Mouse (Mus musculus) MEL (cell line): ENCODE results near the gene Cend1. TPM values are rescaled to one million over a fixed set of nuclear protein-coding genes. Genes with fewer than 3 reads are reported as not detected.

Source experiments
- DNase-seq: peaks from one replicate; pipeline ENCODE4 v3.0.0; 2011; ENCODE audit warnings: low read depth, low spot score
- H3K27ac ChIP-seq: 2 replicates; pipeline ENCODE4 v1.5.1; 2012; ENCODE audit warnings: low read depth, mild to moderate bottlenecking, control low read depth, low read length, moderate library complexity; ENCODE audit not compliant: control insufficient read depth
- H3K27me3 ChIP-seq, 2 experiments: fragments of 150-350 bp in 1 of 2; sonication (generic) in 1 of 2; 2 replicates each; pipeline ENCODE4 v1.6.1; 2012; ENCODE audit warnings: low read length in 2 of 2, mild to moderate bottlenecking in 2 of 2, improper control_type of control experiment in 1 of 2, moderate library complexity in 1 of 2; ENCODE audit not compliant: insufficient read depth in 2 of 2, control insufficient read depth in 1 of 2
- H3K36me3 ChIP-seq, 2 experiments: 2 replicates each; pipeline ENCODE4 v1.6.1; 2012 to 2014; ENCODE audit warnings: low read length in 2 of 2, improper control_type of control experiment in 1 of 2, inconsistent platforms in 1 of 2, mild to moderate bottlenecking in 1 of 2; ENCODE audit not compliant: insufficient read depth in 2 of 2, control insufficient read depth in 1 of 2
- H3K4me1 ChIP-seq, 2 experiments: fragments of 150-350 bp in 1 of 2; sonication (generic) in 1 of 2; 2 replicates each; pipeline ENCODE4 v1.6.1; 2012; ENCODE audit warnings: low read length in 2 of 2, improper control_type of control experiment in 1 of 2, mild to moderate bottlenecking in 1 of 2; ENCODE audit not compliant: insufficient read depth in 2 of 2, control insufficient read depth in 1 of 2
- H3K4me3 ChIP-seq, 2 experiments: fragments of 150-350 bp in 1 of 2; sonication (generic) in 1 of 2; 2 replicates each; pipeline ENCODE4 v1.5.1; 2012; ENCODE audit warnings: low read depth in 2 of 2, low read length in 2 of 2, mild to moderate bottlenecking in 2 of 2, moderate library complexity in 2 of 2, control low read depth in 1 of 2, improper control_type of control experiment in 1 of 2; ENCODE audit not compliant: control insufficient read depth in 1 of 2, insufficient read depth in 1 of 2
- H3K79me2 ChIP-seq: 2 replicates; pipeline ENCODE4 v1.6.1; 2012; ENCODE audit warnings: mild to moderate bottlenecking, low read length, moderate library complexity; ENCODE audit not compliant: control insufficient read depth, poor library complexity, insufficient read depth
- H3K9ac ChIP-seq: 2 replicates; pipeline ENCODE4 v1.6.1; 2012; ENCODE audit warnings: low read depth, mild to moderate bottlenecking, control low read depth, low read length, moderate library complexity; ENCODE audit not compliant: control insufficient read depth, poor library complexity, severe bottlenecking
- H3K9me3 ChIP-seq: fragments of 150-350 bp; sonication (generic); replicated peaks from 2 replicates; pipeline ENCODE4 v1.6.1; 2012; ENCODE audit warnings: mild to moderate bottlenecking, low read length, improper control_type of control experiment, moderate library complexity; ENCODE audit not compliant: insufficient read depth
- BHLHE40 ChIP-seq: IDR thresholded peaks from 2 replicates; pipeline ENCODE4 v1.6.1; 2012; ENCODE audit warnings: low read depth, mild to moderate bottlenecking, inconsistent platforms, low read length, improper control_type of control experiment, borderline replicate concordance
- CHD1 ChIP-seq: IDR thresholded peaks from 2 replicates; pipeline ENCODE4 v1.6.1; 2012; ENCODE audit warnings: low read depth, mild to moderate bottlenecking, inconsistent platforms, low read length, improper control_type of control experiment
- CTCF ChIP-seq, 3 experiments: IDR thresholded peaks in 2 of 3; conservative IDR thresholded peaks in 1 of 3; 2 replicates each; pipeline ENCODE4 v1.5.1; 2011 to 2012; ENCODE audit warnings: low read length in 3 of 3, low read depth in 2 of 3, mild to moderate bottlenecking in 2 of 3, improper control_type of control experiment in 1 of 3, inconsistent platforms in 1 of 3, mixed read lengths in 1 of 3, moderate library complexity in 1 of 3; ENCODE audit not compliant: control insufficient read depth in 1 of 3, insufficient read depth in 1 of 3, poor library complexity in 1 of 3, severe bottlenecking in 1 of 3
- E2F4 ChIP-seq: IDR thresholded peaks from 2 replicates; pipeline ENCODE4 v1.6.1; 2011; ENCODE audit warnings: low read depth, low read length, improper control_type of control experiment, borderline replicate concordance
- ETS1 ChIP-seq: IDR thresholded peaks from 2 replicates; pipeline ENCODE4 v1.6.1; 2012; ENCODE audit warnings: low read depth, mild to moderate bottlenecking, inconsistent platforms, low read length, improper control_type of control experiment, moderate library complexity
- JUND ChIP-seq: IDR thresholded peaks from 2 replicates; pipeline ENCODE4 v1.6.1; 2011; ENCODE audit warnings: low read depth, mild to moderate bottlenecking, improper control_type of control experiment, low read length
- KAT2A ChIP-seq: conservative IDR thresholded peaks from 2 replicates; pipeline ENCODE4 v1.6.1; 2012; ENCODE audit warnings: low read depth, low read length, improper control_type of control experiment, inconsistent platforms
- MAFK ChIP-seq: IDR thresholded peaks from 2 replicates; pipeline ENCODE4 v1.6.1; 2011; ENCODE audit warnings: low read depth, mild to moderate bottlenecking, low read length, improper control_type of control experiment, borderline replicate concordance
- MXI1 ChIP-seq: IDR thresholded peaks from 2 replicates; pipeline ENCODE4 v1.6.1; 2011; ENCODE audit warnings: mild to moderate bottlenecking, low read depth, low read length, improper control_type of control experiment
- NELFE ChIP-seq: IDR thresholded peaks from 2 replicates; pipeline ENCODE4 v1.6.1; 2011; ENCODE audit warnings: low read depth, low read length, improper control_type of control experiment
- POLR2AphosphoS2 ChIP-seq: IDR thresholded peaks from 2 replicates; pipeline ENCODE4 v1.6.1; 2011; ENCODE audit warnings: low read length, improper control_type of control experiment
- RCOR1 ChIP-seq: IDR thresholded peaks from 2 replicates; pipeline ENCODE4 v1.6.1; 2012; ENCODE audit warnings: low read depth, mild to moderate bottlenecking, inconsistent platforms, low read length, improper control_type of control experiment
- SIN3A ChIP-seq: IDR thresholded peaks from 2 replicates; pipeline ENCODE4 v1.6.1; 2012; ENCODE audit warnings: low read length, improper control_type of control experiment, inconsistent platforms
- TAL1 ChIP-seq: IDR thresholded peaks from 2 replicates; pipeline ENCODE4 v1.6.1; 2012; ENCODE audit warnings: mild to moderate bottlenecking, inconsistent platforms, low read length, moderate library complexity, mixed read lengths
- TBP ChIP-seq: IDR thresholded peaks from 2 replicates; pipeline ENCODE4 v1.8.0; 2011; ENCODE audit warnings: low read depth, low read length, improper control_type of control experiment
- USF2 ChIP-seq, 2 experiments: IDR thresholded peaks; 2 replicates each; pipeline ENCODE4 v1.6.1; 2011 to 2012; ENCODE audit warnings: improper control_type of control experiment in 2 of 2, low read length in 2 of 2, borderline replicate concordance in 1 of 2, inconsistent platforms in 1 of 2, low read depth in 1 of 2, mild to moderate bottlenecking in 1 of 2; ENCODE audit not compliant: insufficient read depth in 1 of 2
- ZC3H11A ChIP-seq: IDR thresholded peaks from 2 replicates; pipeline ENCODE4 v1.6.1; 2012; ENCODE audit warnings: low read depth, mild to moderate bottlenecking, inconsistent platforms, low read length, improper control_type of control experiment
- ZNF384 ChIP-seq: IDR thresholded peaks from 2 replicates; pipeline ENCODE4 v1.6.1; 2012; ENCODE audit warnings: low read depth, mild to moderate bottlenecking, inconsistent platforms, low read length, improper control_type of control experiment
- polyA plus RNA-seq, 2 experiments: library from polyadenylated mRNA; stranded (reverse) in 1 of 2; unstranded in 1 of 2; fragments of >175 nt in 1 of 2; fragments of >200 nt in 1 of 2; gene quantifications; 2 replicates each; pipeline versions ENCODE4 v1.2.1 to v1.2.4; 2012; ENCODE audit warnings: low replicate concordance in 2 of 2, low read depth in 1 of 2; ENCODE audit not compliant: insufficient read length in 2 of 2, insufficient read depth in 1 of 2, missing spikeins in 1 of 2
- total RNA-seq: library from RNA; depleted of rRNA; stranded (reverse); fragments of 300-350 nt; gene quantifications from 2 replicates; pipeline ENCODE4 v1.2.3, GENCODE M21; 2012

The Cend1 gene
- total and polyA plus RNA-seq, 3 experiments: not detected

GRCm38 (mm10) chr7:141429840-141430584, 721 bp upstream of the Cend1 start:
- Histone ChIP-seq H3K4me3 (no peak overlapping the region), H3K27me3 (no peaks in the 10 kb centered on the region), H3K27ac (no peak overlapping the region), H3K9me3 (no peaks in the 10 kb centered on the region), H3K36me3 (peaks cover 0 to 10% of the 10 kb centered on the region in 2 experiments; a peak in 2 of 4 replicates), H3K79me2 (peaks cover 8% of the 10 kb centered on the region; the same call in 1 of the 2 replicates), H3K9ac (no peak overlapping the region), H3K4me1 (peaks cover 0 to 13% of the 10 kb centered on the region in 2 experiments; a peak in 3 of 4 replicates)
- TF ChIP-seq SIN3A (no peak), POLR2AphosphoS2 (no peak), JUND (no peak), USF2 (IDR thresholded peaks at IDR 0.05; ENCODE audit: borderline replicate concordance in 1 of 2, insufficient read depth in 1 of 2, low read depth in 1 of 2, low read length in 2 of 2) (no peak), KAT2A (no peak), MAFK (no peak), RCOR1 (no peak), ZC3H11A (no peak)
- DNase-seq: no peak

GRCm38 (mm10) chr7:141428701-141429100, 590 bp downstream of the Cend1 start:
- Histone ChIP-seq H3K4me3 (no peak overlapping the region), H3K4me1 (peaks cover 0 to 6% of the 10 kb centered on the region in 2 experiments; a peak in 1 of 4 replicates), H3K27me3 (no peaks in the 10 kb centered on the region), H3K9ac (no peak overlapping the region), H3K79me2 (no peaks in the 10 kb centered on the region), H3K9me3 (no peaks in the 10 kb centered on the region), H3K27ac (no peak overlapping the region), H3K36me3 (peaks cover 0 to 4% of the 10 kb centered on the region in 2 experiments; a peak in 1 of 4 replicates)
- TF ChIP-seq JUND (no peak), TBP (no peak), CTCF (IDR thresholded peaks at IDR 0.05 in 2 of 3, conservative IDR thresholded peaks at IDR 0.05 in 1 of 3; ENCODE audit: control insufficient read depth in 1 of 3, insufficient read depth in 1 of 3, low read depth in 2 of 3, low read length in 3 of 3, poor library complexity in 1 of 3, severe bottlenecking in 1 of 3) (no peak), NELFE (no peak), TAL1 (no peak), BHLHE40 (no peak), ZNF384 (no peak), CHD1 (no peak), RCOR1 (no peak), E2F4 (no peak), MXI1 (no peak), KAT2A (no peak), SIN3A (no peak), ETS1 (no peak)
- DNase-seq: no peak
